Mouse (Mus musculus) c-Kit-positive CD71-negative TER-119-negative erythroid progenitor cells, embryonic 14.5 days (primary cell): Measurements from ENCODE around the gene Mapkapk2.
"Not testable (repeated sequence)": the region's sequence is repeated elsewhere in the genome, so short reads cannot be mapped to it uniquely, and the experiment has no call there.

Experiments
- DNase-seq: peaks from one replicate; pipeline ENCODE4 v3.0.0-alpha.2; 2013; ENCODE audit warnings: low read depth

Mapkapk2 gene

GRCm38 (mm10) chr1:131049361-131049806 is 48.2 kb downstream of the Mapkapk2 start:
- no peak for DNase-seq

- DNase-seq, result no peak
Measured at GRCm38 (mm10) chr1:131048946-131049345, 48.7 kb downstream of the Mapkapk2 start.

GRCm38 (mm10) chr1:131048121-131048863 is 49.3 kb downstream of the Mapkapk2 start:
- DNase-seq, result no peak

- DNase-seq, result no peak
Measured at GRCm38 (mm10) chr1:131046607-131047006, 51.0 kb downstream of the Mapkapk2 start.

GRCm38 (mm10) chr1:131045723-131046355 is 51.8 kb downstream of the Mapkapk2 start:
- no peak for DNase-seq

- no peak for DNase-seq
Measured at GRCm38 (mm10) chr1:131043636-131044035, 54.0 kb downstream of the Mapkapk2 start.

- DNase-seq, result no peak
Measured at GRCm38 (mm10) chr1:131042721-131043120, 54.9 kb downstream of the Mapkapk2 start.

GRCm38 (mm10) chr1:131042263-131042662 is 55.4 kb downstream of the Mapkapk2 start:
- no peak for DNase-seq

- DNase-seq, result no peak
Measured at GRCm38 (mm10) chr1:131039479-131039878, 58.1 kb downstream of the Mapkapk2 start.

GRCm38 (mm10) chr1:131038415-131039017 is 59.1 kb downstream of the Mapkapk2 start:
- no peak for DNase-seq

- peak; percentile 60 for DNase-seq
Measured at GRCm38 (mm10) chr1:131038001-131038400, 59.6 kb downstream of the Mapkapk2 start.

- DNase-seq, result no peak
Measured at GRCm38 (mm10) chr1:131031267-131031666, 66.4 kb downstream of the Mapkapk2 start.

GRCm38 (mm10) chr1:131030261-131030660 is 67.4 kb downstream of the Mapkapk2 start:
- DNase-seq, result no peak

- DNase-seq, result no peak
Measured at GRCm38 (mm10) chr1:131029215-131029614, 68.4 kb downstream of the Mapkapk2 start.

GRCm38 (mm10) chr1:131025843-131026190 is 71.8 kb downstream of the Mapkapk2 start:
- DNase-seq, result peak; percentile 47

- no peak for DNase-seq
Measured at GRCm38 (mm10) chr1:131024900-131025842, 72.5 kb downstream of the Mapkapk2 start.

- not testable (repeated sequence) for DNase-seq
Measured at GRCm38 (mm10) chr1:131023250-131023858, 74.3 kb downstream of the Mapkapk2 start.

GRCm38 (mm10) chr1:131022591-131023249 is 74.9 kb downstream of the Mapkapk2 start:
- DNase-seq, result no peak

GRCm38 (mm10) chr1:131021900-131022590 is 75.6 kb downstream of the Mapkapk2 start:
- no peak for DNase-seq

GRCm38 (mm10) chr1:131021438-131021837 is 76.2 kb downstream of the Mapkapk2 start:
- peak; percentile 20 for DNase-seq
